Mouse (Mus musculus) lung, adult 2 months (tissue): ENCODE data around the gene Prkag3.

Experiments
- CTCF ChIP-seq: fragments of 200-500 bp; IDR thresholded peaks from 2 replicates; pipeline ENCODE4 v1.5.1; 2011; ENCODE audit warnings: mild to moderate bottlenecking, low read length, control low read depth; ENCODE audit not compliant: insufficient read depth
- POLR2A ChIP-seq: fragments of 200-500 bp; IDR thresholded peaks from 2 replicates; pipeline ENCODE4 v1.6.1; 2011; ENCODE audit warnings: low read depth, mild to moderate bottlenecking, control low read depth, low read length, borderline replicate concordance; ENCODE audit errors: extremely low read depth

- TF ChIP-seq CTCF (no peak), POLR2A (no peak)
These were observed 36.4 kb downstream of the Prkag3 start for GRCm38 (mm10) chr1:74712461-74713098.
